Mouse (Mus musculus) T-cell, adult 66 days (primary cell): Measurements from ENCODE around the gene Bloc1s2. TPM values are rescaled to one million over a fixed set of nuclear protein-coding genes. Genes with fewer than 3 reads are reported as not detected.

Source experiments
- total RNA-seq, 2 experiments: library from RNA; stranded (reverse); gene quantifications; 3 replicates in 1 of 2; 4 replicates in 1 of 2; pipeline ENCODE4 v1.2.4; 2023

The Bloc1s2 gene
- total RNA-seq, result 10 to 100 TPM; 67.7 to 79.0 TPM

GRCm38 (mm10) chr19:44145702-44146567, at the start of gene Bloc1s2:
Gene Bloc1s2 (minus strand): TSS chr19:44146446.

GRCm38 (mm10) chr19:44192342-44192741, 46.1 kb upstream of the Bloc1s2 start, which contains the start of gene Pkd2l1:
Gene Pkd2l1 (minus strand): TSS chr19:44192442.

GRCm38 (mm10) chr19:44135072-44135959, 10.9 kb downstream of the Bloc1s2 start, which contains the start of gene Cwf19l1:
Gene Cwf19l1 (minus strand): TSS chr19:44135876.

GRCm38 (mm10) chr19:44106831-44107660, 39.2 kb downstream of the Bloc1s2 start, which contains the start of gene Chuk:
Gene Chuk (minus strand): TSS chr19:44107480.

Other genes with a start within 250 kb of the Bloc1s2 start
- 10 to 100 TPM; 10.2 to 11.1 TPM for gene Dnmbp, start 206.3 kb downstream of the Bloc1s2 start, total RNA-seq
- gene Cpn1, start 159.9 kb downstream of the Bloc1s2 start, total RNA-seq, result not detected
- not detected for gene Cyp2c23, start 117.2 kb downstream of the Bloc1s2 start, total RNA-seq
- 1 to 10 TPM; 6.2 to 7.8 TPM for gene Erlin1, start 76.7 kb downstream of the Bloc1s2 start, total RNA-seq
- 10 to 100 TPM; 63.7 to 75.5 TPM for gene Chuk, start 39.0 kb downstream of the Bloc1s2 start, total RNA-seq
- 10 to 100 TPM; 22.8 to 27.4 TPM for gene Cwf19l1, start 10.6 kb downstream of the Bloc1s2 start, total RNA-seq
- gene Pkd2l1, start 46.0 kb upstream of the Bloc1s2 start, total RNA-seq, result not detected
- not detected for gene Scd3, start 56.8 kb upstream of the Bloc1s2 start, total RNA-seq
- gene Scd2, start 147.2 kb upstream of the Bloc1s2 start, total RNA-seq, result 10 to 100 TPM; 15.6 to 18.4 TPM
- under 1 TPM; 0.71 to 0.82 TPM for gene Scd4, start 186.6 kb upstream of the Bloc1s2 start, total RNA-seq